Mouse (Mus musculus) activated CD4-positive, CD25-positive, alpha-beta regulatory T cell, adult 4 months (primary cell): Measurements from ENCODE around the gene Gm28710. TPM values are rescaled to one million over a fixed set of nuclear protein-coding genes. Genes with fewer than 3 reads are reported as not detected.

Source experiments
- ATAC-seq: one replicate; pipeline ENCODE4 v1.8.0; 2017
- polyA plus RNA-seq, 2 experiments: library from polyadenylated mRNA; unstranded; fragments of 100-300 nt; shearing (Covaris generic); gene quantifications; one replicate each; pipeline ENCODE4 v1.2.1; 2017

Gm28710 gene
- not detected for polyA plus RNA-seq

- ATAC-seq: no peak
These were observed at the start of gene Gm28710 for GRCm38 (mm10) chr5:16791243-16791860. Gene Gm28710 (plus strand): TSS chr5:16791810.

GRCm38 (mm10) chr5:16777176-16777575 is 14.4 kb upstream of the Gm28710 start:
- no peak for ATAC-seq

GRCm38 (mm10) chr5:16778610-16779172 is 12.9 kb upstream of the Gm28710 start:
- ATAC-seq: no peak

GRCm38 (mm10) chr5:16785627-16786026 is 6.0 kb upstream of the Gm28710 start:
- ATAC-seq: no peak

- ATAC-seq: no peak
These were observed 3.4 kb downstream of the Gm28710 start for GRCm38 (mm10) chr5:16794972-16795371.

- no peak for ATAC-seq
These were observed 11.1 kb downstream of the Gm28710 start for GRCm38 (mm10) chr5:16802726-16803125.

GRCm38 (mm10) chr5:16838991-16839390 is 47.4 kb downstream of the Gm28710 start:
- ATAC-seq: no peak

- ATAC-seq: no peak
These were observed 77.8 kb downstream of the Gm28710 start for GRCm38 (mm10) chr5:16869309-16869915.

- ATAC-seq: no peak
These were observed 102.6 kb downstream of the Gm28710 start for GRCm38 (mm10) chr5:16894161-16894560.

- no peak for ATAC-seq
These were observed 128.2 kb downstream of the Gm28710 start for GRCm38 (mm10) chr5:16919791-16920190.

GRCm38 (mm10) chr5:16922473-16922872 is 130.9 kb downstream of the Gm28710 start:
- ATAC-seq: no peak

Other genes starting within 250 kb of the Gm28710 start
- gene Hgf, start 238.3 kb upstream of the Gm28710 start, polyA plus RNA-seq: 1 to 10 TPM; 1.3 to 3.4 TPM